Mouse (Mus musculus) spleen, adult 18-20 months (tissue): ENCODE results near the gene Rps25.
A peak's percentile ranks its signal among the peaks of the same experiment; 100 is the strongest.
"Not testable (repeated sequence)": the region's sequence is repeated elsewhere in the genome, so short reads cannot be mapped to it uniquely, and the experiment has no call there.

Source experiments
- DNase-seq, 2 experiments: peaks; one replicate each; pipeline ENCODE4 v3.0.0; 2022; ENCODE audit warnings: mixed read lengths in 2 of 2

Gene Rps25

GRCm38 (mm10) chr9:44405011-44405410, 1.9 kb upstream of the Rps25 start:
- no peak for DNase-seq

GRCm38 (mm10) chr9:44407752-44408097, 786 bp downstream of the Rps25 start:
- DNase-seq, result no peak

DNA sequence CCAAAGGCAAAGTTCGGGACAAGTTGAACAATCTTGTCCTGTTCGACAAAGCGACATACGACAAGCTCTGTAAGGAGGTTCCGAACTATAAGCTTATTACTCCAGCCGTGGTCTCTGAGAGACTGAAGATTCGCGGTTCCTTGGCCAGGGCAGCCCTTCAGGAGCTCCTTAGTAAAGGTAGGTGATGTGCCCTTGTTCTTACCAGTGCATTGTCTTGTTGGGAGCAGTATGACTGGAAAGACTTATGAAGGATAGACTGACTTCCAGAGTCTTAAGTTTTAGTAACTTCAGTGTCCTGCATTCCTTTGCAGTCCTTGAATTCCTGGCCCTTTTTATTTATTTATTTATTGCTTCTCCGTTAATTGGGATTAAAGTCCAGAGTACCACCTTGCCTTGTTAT, 1.8 kb downstream of the Rps25 start:
- not testable (repeated sequence) for DNase-seq

GRCm38 (mm10) chr9:44410647-44411336, 3.9 kb downstream of the Rps25 start:
- DNase-seq, result no peak

GRCm38 (mm10) chr9:44411601-44412130, 4.7 kb downstream of the Rps25 start:
- no peak for DNase-seq

DNA sequence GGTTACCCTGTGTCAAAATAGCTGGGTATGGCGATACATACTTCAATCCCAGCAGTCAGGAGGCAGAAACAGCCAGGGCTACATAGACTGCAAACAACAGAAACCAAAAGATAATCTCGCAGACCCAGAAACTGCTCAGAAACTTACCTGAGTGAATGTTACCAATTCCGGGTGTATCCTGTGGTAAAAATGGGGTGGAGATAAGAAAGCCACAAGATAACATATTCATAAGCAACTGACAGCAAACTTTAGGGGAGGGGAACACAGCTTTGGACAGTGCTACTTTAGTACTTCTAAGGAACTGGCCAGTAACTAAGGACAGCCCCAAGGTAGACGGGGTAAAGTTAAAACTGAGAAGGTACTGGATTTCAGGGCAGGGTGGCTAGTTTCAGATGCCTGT, 5.4 kb downstream of the Rps25 start:
- DNase-seq, result no peak

DNA sequence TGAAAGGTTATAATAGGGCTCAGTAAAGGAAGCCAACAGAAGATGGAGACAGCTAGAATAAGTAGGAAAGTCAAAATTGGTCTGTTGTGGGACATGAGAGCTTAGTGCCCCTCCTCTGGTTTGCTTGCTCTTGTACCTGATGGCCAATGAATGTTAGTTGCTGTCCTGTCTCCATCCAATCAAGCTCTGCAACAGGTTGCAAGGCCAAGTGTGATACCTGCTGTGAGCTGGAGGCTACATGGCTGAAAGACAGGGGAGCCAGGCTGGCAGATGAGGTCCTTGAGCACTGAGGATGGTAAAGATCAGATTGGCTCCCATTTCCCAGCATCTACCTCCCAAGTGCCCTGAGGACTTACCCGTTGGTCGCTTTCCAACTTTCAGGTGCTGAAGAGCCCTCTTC, 5.8 kb downstream of the Rps25 start:
- no peak for DNase-seq

- DNase-seq, result no peak
Measured at GRCm38 (mm10) chr9:44417156-44417891, 10.4 kb downstream of the Rps25 start.

DNA sequence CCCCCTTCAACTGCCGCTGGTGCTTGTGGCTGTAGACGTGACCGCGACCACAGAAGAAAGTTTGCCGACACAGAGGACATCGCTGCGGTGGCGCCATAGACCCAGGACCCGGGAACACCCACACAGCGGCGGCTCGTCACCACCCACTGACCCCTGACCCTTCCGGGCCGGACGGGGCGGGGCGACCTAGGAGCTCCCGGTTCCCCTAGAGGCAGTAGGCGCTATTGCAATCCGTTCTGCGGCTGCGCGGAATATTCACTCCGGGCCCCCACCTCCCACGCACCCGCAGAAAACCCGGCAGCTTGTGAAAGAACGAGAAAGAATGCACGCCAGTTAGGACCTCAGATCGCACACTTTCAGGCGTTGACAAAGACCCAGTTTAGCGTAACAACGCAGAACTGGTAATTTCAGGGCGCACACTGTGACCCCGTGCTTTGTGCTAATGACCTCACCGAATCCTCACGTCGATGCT, 11.0 kb downstream of the Rps25 start:
- peak; percentile 88 to 96 for DNase-seq

- DNase-seq, result no peak
Measured at GRCm38 (mm10) chr9:44418519-44419385, 11.8 kb downstream of the Rps25 start, which contains the start of gene Ccdc84. Gene Ccdc84 (minus strand): TSS chr9:44418569.

GRCm38 (mm10) chr9:44419730-44420129, 12.8 kb downstream of the Rps25 start:
- not testable (repeated sequence) for DNase-seq

DNA sequence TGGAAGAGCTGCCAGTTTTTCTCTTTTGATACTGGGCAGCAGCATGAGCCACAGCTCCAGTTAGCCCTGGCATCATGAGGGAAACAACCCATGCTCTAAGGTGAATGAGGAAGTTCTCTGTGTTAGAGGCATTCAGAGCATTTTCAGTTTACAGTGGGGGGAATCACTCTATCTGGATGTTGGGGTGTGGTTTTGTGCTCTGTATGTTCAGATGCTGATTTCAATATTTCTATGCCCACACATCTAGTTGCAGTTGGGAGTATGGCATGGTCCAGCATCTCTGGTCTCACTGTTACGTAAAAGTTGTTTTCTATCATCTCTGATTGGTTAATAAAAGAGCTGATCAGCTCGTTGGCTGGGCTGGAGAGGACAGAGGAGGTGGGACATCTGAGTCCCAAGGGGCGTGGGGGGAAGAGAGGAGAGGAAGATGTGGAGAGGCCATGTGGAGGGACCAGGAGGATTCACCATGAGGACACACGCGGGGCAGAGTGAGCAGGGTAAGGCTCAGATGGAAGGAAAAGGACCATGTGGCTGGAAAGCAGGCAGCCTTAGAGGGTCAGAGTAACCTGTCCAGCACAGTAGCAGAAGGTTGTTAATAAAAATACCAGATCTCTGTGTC, 13.4 kb downstream of the Rps25 start:
- DNase-seq, result no peak

DNA sequence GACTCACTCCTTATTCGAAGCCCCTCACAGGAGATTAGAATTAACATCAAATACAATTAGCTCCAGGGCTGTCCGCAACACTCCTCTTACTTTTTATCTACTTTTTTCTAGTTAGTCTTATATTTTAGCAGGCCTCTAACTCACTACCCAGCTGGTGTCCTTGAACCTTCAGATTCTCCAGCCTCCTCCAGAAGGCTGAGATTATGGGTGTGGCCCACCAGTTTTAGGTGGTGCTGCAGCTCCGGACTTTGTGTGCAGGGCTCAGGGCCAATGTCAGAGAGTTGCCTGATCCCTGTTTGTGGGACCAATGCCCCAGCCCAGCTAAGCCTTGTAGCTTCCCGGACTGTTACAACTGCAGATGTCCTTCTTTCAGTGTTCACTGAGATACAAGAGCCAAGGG, 16.6 kb downstream of the Rps25 start:
- DNase-seq, result no peak

DNA sequence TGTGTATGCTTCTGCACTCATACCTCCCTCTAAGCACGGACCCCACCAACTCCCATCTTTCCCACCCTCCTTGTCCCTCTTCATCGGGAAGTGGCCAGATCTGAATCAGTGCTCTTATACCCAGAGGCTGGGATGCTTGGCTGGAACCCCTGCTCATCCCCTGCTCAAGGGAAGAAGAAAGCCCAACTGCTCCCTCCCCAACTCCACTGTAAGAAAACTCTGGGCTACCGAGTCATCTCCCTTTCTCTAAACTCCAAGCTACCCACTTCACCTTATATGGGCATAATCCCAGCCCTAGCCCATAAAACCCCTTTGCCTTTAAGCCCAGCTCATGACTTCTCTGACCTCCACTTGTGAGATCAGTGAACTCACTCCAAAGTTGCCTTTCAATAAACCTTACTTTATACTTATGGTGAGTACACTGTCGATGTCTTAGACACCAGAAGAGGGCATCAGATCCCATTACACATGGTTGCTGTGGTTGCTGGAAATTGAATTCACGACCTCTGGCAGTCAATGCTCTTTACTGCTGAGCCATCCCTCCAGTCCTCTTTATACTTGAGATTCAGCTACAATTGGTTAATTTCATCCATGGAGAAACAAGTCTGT, 25.7 kb downstream of the Rps25 start:
- no peak for DNase-seq

GRCm38 (mm10) chr9:44435747-44436146, 28.8 kb downstream of the Rps25 start:
- DNase-seq, result peak; percentile 45 to 49

GRCm38 (mm10) chr9:44440961-44441360, 34.0 kb downstream of the Rps25 start, which contains the start of gene Foxr1:
Gene Foxr1 (minus strand): TSS chr9:44441136.
- DNase-seq, result no peak

GRCm38 (mm10) chr9:44444402-44445025, 37.6 kb downstream of the Rps25 start:
- DNase-seq, result not testable (repeated sequence)

- DNase-seq, result peak in 1 of 2 experiments; percentile 24
Measured at GRCm38 (mm10) chr9:44450387-44450786, 43.4 kb downstream of the Rps25 start.

GRCm38 (mm10) chr9:44454132-44454890, 47.4 kb downstream of the Rps25 start:
- peak; percentile 64 to 87 for DNase-seq

GRCm38 (mm10) chr9:44454891-44455220, 47.9 kb downstream of the Rps25 start, which contains the start of gene Upk2:
Gene Upk2 (minus strand): TSS chr9:44454976.
- DNase-seq, result no peak
